Mouse (Mus musculus): ENCODE measurements around the gene Sh3rf1.

DNA sequence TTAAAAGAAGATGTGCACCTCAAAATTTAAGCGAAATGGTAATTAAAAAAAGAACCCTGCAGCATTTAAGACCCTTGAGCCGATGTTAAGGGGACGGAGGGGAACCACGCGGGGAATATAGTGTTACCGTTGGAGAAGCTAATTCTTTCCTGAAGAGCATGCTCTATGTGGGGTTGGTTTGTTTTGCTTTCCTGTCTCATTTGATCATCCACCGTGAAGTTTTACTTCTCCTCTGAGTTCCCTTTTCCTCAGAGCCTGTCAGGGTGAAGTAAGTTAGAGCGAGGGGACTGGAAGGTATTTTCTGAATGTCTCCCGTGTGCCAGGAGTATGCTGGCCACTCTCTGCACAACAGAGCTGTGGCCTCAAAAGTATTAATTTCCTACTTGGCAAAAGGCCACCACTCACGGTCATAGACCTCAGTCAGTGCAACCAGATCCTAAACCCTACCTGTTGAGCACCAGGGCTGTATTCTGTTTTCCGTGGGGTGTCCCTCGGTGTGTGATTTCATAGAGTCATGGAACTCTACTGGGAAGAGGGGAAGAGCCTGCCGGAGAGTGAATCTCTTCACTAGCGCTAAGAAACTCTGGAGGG lies 63.2 kb downstream of the Sh3rf1 start:
- TF ChIP-seq CEBPB (IDR thresholded peaks at IDR 0.05; ENCODE audit: low read depth) (no peak), CTCF (IDR thresholded peaks at IDR 0.05; ENCODE audit: control insufficient read depth, insufficient read depth, insufficient read length) (no peak), MAX (IDR thresholded peaks at IDR 0.05) (no peak), FOSL1 (IDR thresholded peaks at IDR 0.05; ENCODE audit: insufficient read depth, low read length, poor library complexity, severe bottlenecking) (no peak), USF1 (IDR thresholded peaks at IDR 0.05; ENCODE audit: low read depth) (no peak), MYOD1 (IDR thresholded peaks at IDR 0.05; ENCODE audit: control insufficient read depth, insufficient read length, low read depth) (no peak), MYOG (IDR thresholded peaks at IDR 0.05; ENCODE audit: control insufficient read depth, extremely low read depth, insufficient read length) (no peak)

Measured in C2C12 (cell line).